Mouse (Mus musculus) lung, adult 2 months (tissue): ENCODE measurements around the gene B130006D01Rik.

Source experiments
- CTCF ChIP-seq: fragments of 200-500 bp; IDR thresholded peaks from 2 replicates; pipeline ENCODE4 v1.5.1; 2011; ENCODE audit warnings: mild to moderate bottlenecking, low read length, control low read depth; ENCODE audit not compliant: insufficient read depth
- POLR2A ChIP-seq: fragments of 200-500 bp; IDR thresholded peaks from 2 replicates; pipeline ENCODE4 v1.6.1; 2011; ENCODE audit warnings: low read depth, mild to moderate bottlenecking, control low read depth, low read length, borderline replicate concordance; ENCODE audit errors: extremely low read depth

- TF ChIP-seq POLR2A (no peak), CTCF (no peak)
These were observed 4.6 kb downstream of the B130006D01Rik start for GRCm38 (mm10) chr11:95727947-95728346.
